Mouse (Mus musculus): Measurements from ENCODE around the gene Rptor. TPM values are rescaled to one million over a fixed set of nuclear protein-coding genes. Genes with fewer than 3 reads are reported as not detected.

Rptor gene
- polyA plus RNA-seq, 1 experiment from 2014 or later, result 17.7 TPM

- Histone ChIP-seq H3K27ac (no peak overlapping the region), H3K4me1 (0 out of 2 replicates have a peak, but pooled peaks cover under 1% of the 10 kb centered on the region), H3K9ac (no peak overlapping the region), H3K4me3 (no peak overlapping the region), H3K9me3 (no peaks in the 10 kb centered on the region), H3K36me3 (0 out of 2 replicates have a peak, but pooled peaks cover 10% of the 10 kb centered on the region), H3K4me2 (replicated peaks) (no peak overlapping the region), H3K27me3 (no peaks in the 10 kb centered on the region)
- 85% methylated on average over 6 of the region's 6 CpGs for WGBS
- no peak for ATAC-seq (ENCODE audit: insufficient number of reproducible peaks, insufficient read depth, low FRiP score, low TSS enrichment)
Measured at GRCm38 (mm10) chr11:119754459-119754858, 151.8 kb downstream of the Rptor start.

GRCm38 (mm10) chr11:119758214-119758613, 155.5 kb downstream of the Rptor start:
- no peaks in the 10 kb centered on the region for H3K27me3 ChIP-seq
- ATAC-seq (ENCODE audit: insufficient number of reproducible peaks, insufficient read depth, low FRiP score, low TSS enrichment), result no peak
- no peaks in the 10 kb centered on the region for H3K4me1 ChIP-seq
- no peak overlapping the region for H3K4me3 ChIP-seq
- no peak overlapping the region for H3K4me2 ChIP-seq (replicated peaks)
- no peak overlapping the region for H3K27ac ChIP-seq
- 92% methylated on average over 5 of the region's 5 CpGs for WGBS
- H3K9ac ChIP-seq, result no peak overlapping the region
- 0 out of 2 replicates have a peak, but pooled peaks cover 10% of the 10 kb centered on the region for H3K36me3 ChIP-seq
- no peaks in the 10 kb centered on the region for H3K9me3 ChIP-seq

DNA sequence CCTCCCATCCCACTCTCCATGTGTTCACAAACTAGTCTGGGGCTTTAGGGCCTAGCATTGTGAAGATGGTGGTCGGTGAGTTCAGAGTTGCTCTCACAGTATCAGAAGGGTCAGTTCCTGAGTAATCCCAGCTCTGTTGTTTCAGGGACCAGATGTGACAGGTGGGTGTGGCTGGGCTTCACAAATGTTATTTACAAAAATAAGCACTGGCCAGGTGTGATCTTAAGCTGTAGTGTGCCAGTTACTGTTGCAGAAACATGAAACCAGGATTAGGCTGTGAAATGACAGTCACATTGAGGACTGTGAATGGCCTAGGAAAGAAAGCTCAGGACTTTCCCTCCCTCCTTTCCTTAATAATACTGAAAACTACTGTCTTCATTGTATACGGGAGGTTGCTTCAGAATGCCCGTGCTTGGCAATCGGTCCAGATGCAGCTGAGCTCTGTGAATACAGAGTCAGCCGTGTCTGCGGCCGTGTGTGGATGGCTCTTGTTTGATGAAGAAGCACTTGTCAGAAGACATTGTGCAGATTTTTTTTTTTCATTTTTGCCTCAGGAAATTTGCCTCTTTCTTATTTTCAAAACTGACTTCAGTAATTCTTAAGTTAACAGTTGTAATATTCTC, 156.1 kb downstream of the Rptor start:
- Histone ChIP-seq H3K9ac (no peak overlapping the region), H3K27me3 (no peaks in the 10 kb centered on the region), H3K27ac (no peak overlapping the region), H3K4me2 (replicated peaks) (no peak overlapping the region), H3K4me3 (no peak overlapping the region), H3K36me3 (0 out of 2 replicates have a peak, but pooled peaks cover 10% of the 10 kb centered on the region), H3K9me3 (no peaks in the 10 kb centered on the region), H3K4me1 (no peaks in the 10 kb centered on the region)
- ATAC-seq (ENCODE audit: insufficient number of reproducible peaks, insufficient read depth, low FRiP score, low TSS enrichment), result no peak
- 82% methylated on average over 7 of the region's 7 CpGs for WGBS

DNA sequence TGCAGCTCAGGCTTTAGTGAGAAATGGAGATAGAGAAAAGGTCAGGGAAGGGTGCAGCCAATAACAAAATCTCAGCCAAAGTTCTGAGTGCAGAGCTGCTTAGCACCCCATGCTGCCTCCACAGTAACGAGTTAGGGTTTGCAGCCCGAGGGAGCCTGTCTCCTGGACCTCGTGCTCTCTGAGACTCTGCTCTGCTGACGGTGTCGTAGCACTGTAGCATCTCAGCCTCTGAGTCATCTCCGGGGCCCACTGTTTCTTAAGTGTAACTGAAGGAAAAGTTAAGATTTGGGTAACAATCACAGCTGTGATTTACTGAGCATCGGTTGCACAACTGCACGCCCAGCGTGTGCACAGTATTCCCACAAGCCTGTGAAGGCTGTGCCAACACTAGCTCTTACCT, 160.2 kb downstream of the Rptor start:
- Histone ChIP-seq H3K9ac (no peak overlapping the region), H3K36me3 (0 out of 2 replicates have a peak, but pooled peaks cover 3% of the 10 kb centered on the region), H3K9me3 (no peaks in the 10 kb centered on the region), H3K27ac (no peak overlapping the region), H3K4me1 (no peaks in the 10 kb centered on the region), H3K4me3 (no peak overlapping the region), H3K27me3 (no peaks in the 10 kb centered on the region), H3K4me2 (replicated peaks) (no peak overlapping the region)
- 90% methylated on average over 9 of the region's 9 CpGs for WGBS
- ATAC-seq (ENCODE audit: insufficient number of reproducible peaks, insufficient read depth, low FRiP score, low TSS enrichment), result no peak

DNA sequence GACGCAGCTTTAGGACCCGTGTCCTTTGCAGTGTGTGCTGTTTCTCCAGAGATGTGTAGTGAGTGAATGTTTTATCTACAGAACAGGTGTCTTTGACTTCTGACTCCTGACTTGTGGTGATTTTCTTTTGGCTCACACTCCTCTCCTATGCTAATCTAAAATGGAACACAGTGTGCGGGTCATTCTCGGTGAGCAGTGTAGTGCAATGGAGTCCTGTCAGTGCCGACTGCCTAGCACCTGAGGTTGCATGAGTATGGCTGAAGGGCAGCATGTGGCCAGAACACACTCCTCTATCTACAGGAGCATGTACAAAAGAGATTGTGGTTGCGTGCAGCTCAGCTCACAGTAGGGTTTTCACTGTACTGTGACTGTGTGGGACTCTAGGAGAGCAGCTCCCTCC, 163.3 kb downstream of the Rptor start:
- Histone ChIP-seq H3K36me3 (0 out of 2 replicates have a peak, but pooled peaks cover 2% of the 10 kb centered on the region), H3K27ac (no peak overlapping the region), H3K9ac (no peak overlapping the region), H3K4me3 (no peak overlapping the region), H3K4me1 (no peaks in the 10 kb centered on the region), H3K27me3 (no peaks in the 10 kb centered on the region), H3K9me3 (no peaks in the 10 kb centered on the region), H3K4me2 (replicated peaks) (no peak overlapping the region)
- WGBS, result 89% methylated on average over 6 of the region's 6 CpGs
- no peak for ATAC-seq (ENCODE audit: insufficient number of reproducible peaks, insufficient read depth, low FRiP score, low TSS enrichment)

DNA sequence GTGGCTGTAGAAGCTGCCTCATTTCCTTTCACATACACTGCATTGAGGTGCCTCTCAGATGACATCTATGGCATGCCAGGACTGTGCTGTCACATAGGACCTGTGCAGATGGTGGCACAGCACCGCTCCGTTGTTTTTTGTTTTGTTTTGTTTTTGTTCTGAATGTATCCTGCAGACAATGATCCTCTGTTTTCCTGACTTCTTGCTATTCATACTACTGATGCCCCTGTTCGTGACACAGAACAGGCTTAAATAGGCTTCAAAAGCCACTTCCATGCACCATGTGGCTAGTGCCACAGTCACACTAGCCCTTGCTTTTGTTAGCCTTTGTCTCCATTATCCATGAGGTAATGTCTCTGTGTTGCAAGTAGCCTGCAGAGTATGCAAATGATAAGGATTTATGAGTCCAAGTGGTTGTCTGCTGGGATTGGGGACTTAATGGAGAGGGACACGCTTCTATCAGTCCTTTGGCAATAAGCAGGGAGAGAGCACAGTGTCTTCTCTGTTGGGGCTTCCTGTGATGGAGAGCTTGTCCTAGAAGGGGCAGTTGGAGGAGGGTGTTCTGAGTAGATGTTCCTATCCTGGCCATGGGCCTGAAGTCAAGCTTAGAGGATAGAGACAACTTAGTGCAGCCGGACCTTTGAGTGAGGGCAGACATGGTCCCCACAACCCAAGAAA, 164.2 kb downstream of the Rptor start:
- Histone ChIP-seq H3K27me3 (no peaks in the 10 kb centered on the region), H3K4me1 (no peaks in the 10 kb centered on the region), H3K4me2 (replicated peaks) (no peak overlapping the region), H3K27ac (no peak overlapping the region), H3K36me3 (0 out of 2 replicates have a peak, but pooled peaks cover 10% of the 10 kb centered on the region), H3K9me3 (no peaks in the 10 kb centered on the region), H3K9ac (no peak overlapping the region), H3K4me3 (no peak overlapping the region)
- 85% methylated on average over 5 of the region's 5 CpGs for WGBS
- no peak for ATAC-seq (ENCODE audit: insufficient number of reproducible peaks, insufficient read depth, low FRiP score, low TSS enrichment)

DNA sequence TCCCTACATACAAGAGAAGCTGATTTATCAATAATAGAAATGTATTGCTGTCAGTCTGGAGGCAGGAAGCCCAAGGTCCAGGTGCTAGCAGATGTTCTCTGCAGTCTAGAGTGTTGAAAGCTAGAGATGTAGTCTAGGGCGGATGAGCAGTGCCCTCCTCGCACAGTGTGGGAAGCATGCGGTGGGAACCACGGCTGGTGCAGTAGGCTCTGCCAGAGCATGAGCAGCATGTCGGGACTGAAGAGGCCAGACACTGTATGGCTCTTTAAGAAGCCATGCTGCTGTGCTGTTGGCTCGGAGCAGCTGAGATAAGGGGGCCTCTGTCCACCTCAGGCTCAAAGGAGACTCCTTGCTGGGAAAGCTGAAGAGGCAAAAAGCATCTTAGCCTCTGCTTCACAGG, 164.8 kb downstream of the Rptor start:
- ATAC-seq (ENCODE audit: insufficient number of reproducible peaks, insufficient read depth, low FRiP score, low TSS enrichment), result no peak
- Histone ChIP-seq H3K4me1 (no peaks in the 10 kb centered on the region), H3K27me3 (no peaks in the 10 kb centered on the region), H3K36me3 (0 out of 2 replicates have a peak, but pooled peaks cover 10% of the 10 kb centered on the region), H3K27ac (no peak overlapping the region), H3K9ac (no peak overlapping the region), H3K9me3 (no peaks in the 10 kb centered on the region), H3K4me2 (replicated peaks) (no peak overlapping the region), H3K4me3 (no peak overlapping the region)
- 63% methylated on average over 6 of the region's 6 CpGs for WGBS

- WGBS, result 93% methylated on average over 4 of the region's 4 CpGs
- Histone ChIP-seq H3K27ac (no peak overlapping the region), H3K36me3 (0 out of 2 replicates have a peak, but pooled peaks cover 10% of the 10 kb centered on the region), H3K9me3 (no peaks in the 10 kb centered on the region), H3K27me3 (no peaks in the 10 kb centered on the region), H3K4me1 (no peaks in the 10 kb centered on the region), H3K4me3 (no peak overlapping the region), H3K9ac (no peak overlapping the region), H3K4me2 (replicated peaks) (no peak overlapping the region)
- ATAC-seq (ENCODE audit: insufficient number of reproducible peaks, insufficient read depth, low FRiP score, low TSS enrichment), result no peak
Measured at GRCm38 (mm10) chr11:119768511-119768910, 165.8 kb downstream of the Rptor start.

- no peak overlapping the region for H3K4me3 ChIP-seq
- H3K36me3 ChIP-seq, result 0 out of 2 replicates have a peak, but pooled peaks cover 10% of the 10 kb centered on the region
- no peaks in the 10 kb centered on the region for H3K27me3 ChIP-seq
- H3K4me1 ChIP-seq, result no peaks in the 10 kb centered on the region
- no peak overlapping the region for H3K4me2 ChIP-seq (replicated peaks)
- no peaks in the 10 kb centered on the region for H3K9me3 ChIP-seq
- no peak for ATAC-seq (ENCODE audit: insufficient number of reproducible peaks, insufficient read depth, low FRiP score, low TSS enrichment)
- 63% methylated on average over 4 of the region's 4 CpGs for WGBS
- no peak overlapping the region for H3K27ac ChIP-seq
- H3K9ac ChIP-seq, result no peak overlapping the region
Measured at GRCm38 (mm10) chr11:119769666-119770065, 167.0 kb downstream of the Rptor start.

GRCm38 (mm10) chr11:119770985-119771384, 168.3 kb downstream of the Rptor start:
- WGBS, result 92% methylated on average over 4 of the region's 4 CpGs
- Histone ChIP-seq H3K4me2 (replicated peaks) (no peak overlapping the region), H3K27ac (no peak overlapping the region), H3K4me1 (no peaks in the 10 kb centered on the region), H3K4me3 (no peak overlapping the region), H3K9me3 (peaks cover 6% of the 10 kb centered on the region; the same call in 1 of the 2 replicates), H3K36me3 (0 out of 2 replicates have a peak, but pooled peaks cover 10% of the 10 kb centered on the region), H3K27me3 (no peaks in the 10 kb centered on the region), H3K9ac (no peak overlapping the region)
- no peak for ATAC-seq (ENCODE audit: insufficient number of reproducible peaks, insufficient read depth, low FRiP score, low TSS enrichment)

GRCm38 (mm10) chr11:119772896-119773295, 170.2 kb downstream of the Rptor start:
- Histone ChIP-seq H3K4me3 (no peak overlapping the region), H3K4me1 (no peaks in the 10 kb centered on the region), H3K27ac (no peak overlapping the region), H3K9me3 (peaks cover 10% of the 10 kb centered on the region; the same call in 1 of the 2 replicates), H3K36me3 (0 out of 2 replicates have a peak, but pooled peaks cover 10% of the 10 kb centered on the region), H3K27me3 (no peaks in the 10 kb centered on the region), H3K4me2 (replicated peaks) (no peak overlapping the region), H3K9ac (no peak overlapping the region)
- 82% methylated on average over 3 of the region's 3 CpGs for WGBS
- no peak; the same call in 1 of the 2 replicates for ATAC-seq (ENCODE audit: insufficient number of reproducible peaks, insufficient read depth, low FRiP score, low TSS enrichment)

Data from embryonic facial prominence, embryonic 12.5 days (tissue).